Mouse (Mus musculus) bone marrow macrophage, adult 2 months (primary cell): Measurements from ENCODE around the gene Naaa. TPM values are rescaled to one million over a fixed set of nuclear protein-coding genes. Genes with fewer than 3 reads are reported as not detected.
A peak's percentile ranks its signal among the peaks of the same experiment; 100 is the strongest.

ENCODE experiments used
- H3K27ac ChIP-seq: 2 replicates; pipeline ENCODE4 v1.5.1; 2012; ENCODE audit warnings: low read depth, low read length; ENCODE audit not compliant: insufficient read depth
- H3K4me1 ChIP-seq: 2 replicates; pipeline ENCODE4 v1.6.1; 2012; ENCODE audit warnings: low read length; ENCODE audit not compliant: control insufficient read depth, insufficient read depth
- H3K4me3 ChIP-seq: 2 replicates; pipeline ENCODE4 v1.5.1; 2012; ENCODE audit warnings: mild to moderate bottlenecking, low read length, moderate library complexity; ENCODE audit not compliant: insufficient read depth
- CTCF ChIP-seq: IDR thresholded peaks from 2 replicates; pipeline ENCODE4 v1.5.1; 2012; ENCODE audit warnings: low read depth, mild to moderate bottlenecking, low read length, moderate library complexity
- POLR2A ChIP-seq: IDR thresholded peaks from 2 replicates; pipeline ENCODE4 v1.6.1; 2012; ENCODE audit warnings: mild to moderate bottlenecking, low read depth, low read length, borderline replicate concordance
- polyA plus RNA-seq: library from polyadenylated mRNA; stranded (reverse); fragments of >200 nt; gene quantifications from 2 replicates; pipeline ENCODE4 v1.2.4, GENCODE M21; 2012; ENCODE audit not compliant: missing spikeins, insufficient read depth, insufficient read length

Gene Naaa
- polyA plus RNA-seq, 1 experiment: 76.6 TPM

- H3K27ac ChIP-seq: no peak within 1 kb of the TSS
These were observed 31.9 kb upstream of the Naaa start, which contains the start of gene Sdad1 for GRCm38 (mm10) chr5:92309681-92310511. Gene Sdad1, minus strand, starts transcription at chr5:92310479.

GRCm38 (mm10) chr5:92304291-92304690 is 26.3 kb upstream of the Naaa start:
- peaks cover 4% of the 10 kb centered on the region for H3K4me1 ChIP-seq
- H3K27ac ChIP-seq: no peak overlapping the region
- H3K4me3 ChIP-seq: no peak overlapping the region
- TF ChIP-seq POLR2A (no peak), CTCF (no peak)

More at GRCm38 (mm10) chr5:92309681-92310511, 31.9 kb upstream of the Naaa start, which contains the start of gene Sdad1:
- H3K4me3 ChIP-seq: peak within 1 kb of the TSS; percentile 81
- peaks cover 4% of the 10 kb centered on the region for H3K4me1 ChIP-seq
- TF ChIP-seq POLR2A: no peak
- no peak for TF ChIP-seq CTCF

GRCm38 (mm10) chr5:92302149-92302840 is 24.3 kb upstream of the Naaa start:
- no peaks in the 10 kb centered on the region for H3K4me1 ChIP-seq
- no peak overlapping the region for H3K27ac ChIP-seq
- TF ChIP-seq POLR2A (no peak), CTCF (no peak)
- no peak overlapping the region for H3K4me3 ChIP-seq

GRCm38 (mm10) chr5:92294525-92294924 is 16.6 kb upstream of the Naaa start:
- no peak overlapping the region for H3K27ac ChIP-seq
- peaks cover 2% of the 10 kb centered on the region; the same call in 1 of the 2 replicates for H3K4me1 ChIP-seq
- TF ChIP-seq POLR2A (no peak), CTCF (no peak)
- H3K4me3 ChIP-seq: no peak overlapping the region

GRCm38 (mm10) chr5:92291652-92292414 is 13.9 kb upstream of the Naaa start:
- no peak for TF ChIP-seq CTCF
- no peak for TF ChIP-seq POLR2A
- Histone ChIP-seq H3K4me1 (peaks cover 2% of the 10 kb centered on the region; the same call in 1 of the 2 replicates), H3K27ac (no peak overlapping the region), H3K4me3 (no peak overlapping the region)

GRCm38 (mm10) chr5:92287840-92288239 is 9.9 kb upstream of the Naaa start:
- TF ChIP-seq CTCF (no peak), POLR2A (no peak)
- Histone ChIP-seq H3K4me3 (no peak overlapping the region), H3K27ac (no peak overlapping the region), H3K4me1 (peaks cover 2% of the 10 kb centered on the region; the same call in 1 of the 2 replicates)

GRCm38 (mm10) chr5:92283107-92283506 is 5.1 kb upstream of the Naaa start:
- H3K4me3 ChIP-seq: no peak overlapping the region
- no peak overlapping the region for H3K27ac ChIP-seq
- TF ChIP-seq CTCF (no peak), POLR2A (no peak)
- peaks cover 18% of the 10 kb centered on the region for H3K4me1 ChIP-seq

DNA sequence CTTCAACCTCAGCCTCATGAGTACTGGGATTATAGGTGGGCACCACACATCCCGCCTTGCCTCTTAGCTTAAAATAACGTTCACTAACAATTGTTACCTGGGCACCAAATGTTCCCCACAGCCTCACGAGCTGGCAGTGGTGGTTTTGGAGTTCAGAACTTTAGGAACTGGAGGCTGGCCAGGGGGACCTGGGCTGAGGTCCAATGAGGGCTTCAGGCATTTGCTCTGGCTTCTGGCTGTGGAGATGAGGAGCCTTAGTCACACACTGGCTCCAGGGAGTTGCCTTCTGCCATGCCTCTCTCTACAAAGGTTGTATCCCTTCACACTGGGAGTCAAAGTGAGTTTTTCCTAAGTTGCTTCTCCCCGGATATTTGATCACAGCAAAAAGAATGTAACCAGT is 4.6 kb upstream of the Naaa start:
- Histone ChIP-seq H3K27ac (no peak overlapping the region), H3K4me1 (peaks cover 18% of the 10 kb centered on the region), H3K4me3 (no peak overlapping the region)
- TF ChIP-seq POLR2A: no peak
- TF ChIP-seq CTCF: no peak

DNA sequence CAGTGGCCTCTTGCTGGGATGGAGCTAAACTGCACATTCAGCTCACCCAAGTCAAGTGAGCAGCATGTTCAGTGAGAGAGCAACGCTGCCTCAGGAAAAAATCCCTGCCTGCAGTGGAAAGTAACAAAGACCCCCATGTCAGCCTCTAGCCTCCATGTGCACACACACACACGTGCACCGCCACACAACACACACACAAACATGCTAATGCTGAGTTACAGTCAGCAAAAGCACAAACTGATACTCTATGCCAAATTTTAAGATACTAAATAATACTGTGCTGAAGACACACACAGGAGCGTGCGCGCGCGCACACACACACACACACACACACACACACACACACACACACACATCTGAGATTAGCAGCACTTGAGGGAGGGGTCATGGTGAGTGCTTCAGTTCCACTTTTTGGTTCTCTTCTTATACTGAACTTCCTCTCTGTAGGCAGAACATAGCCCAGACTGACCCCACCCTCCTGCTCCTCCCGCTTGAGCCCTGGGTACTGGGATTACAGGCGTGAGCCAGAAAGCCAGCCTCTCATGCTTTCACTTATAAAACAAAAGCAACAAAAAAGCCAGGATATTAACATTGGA is 1.1 kb upstream of the Naaa start:
- TF ChIP-seq CTCF (no peak), POLR2A (no peak)

More for the DNA sequence above, 1.1 kb upstream of the Naaa start:
- Histone ChIP-seq H3K4me1 (peaks cover 18% of the 10 kb centered on the region), H3K27ac (peak overlapping the region; percentile 71), H3K4me3 (no peak overlapping the region)
